Comparison of ENCODE assay signal across 8 mouse cellular contexts in genomic region chr5:122285029-122285766, GRCm38 (mm10). TPM values are rescaled to one million over a fixed set of nuclear protein-coding genes. Genes with fewer than 3 reads are reported as not detected.
A peak's percentile ranks its signal among the peaks of the same experiment; 100 is the strongest.
DNase-seq lines count a peak whose midpoint lies in the region; ATAC-seq and TF ChIP-seq lines count a peak whose summit lies in the region.

No protein-coding gene starts in this region.

- H3K9ac ChIP-seq in intestine, embryonic 15.5 days: peak overlapping the region; percentile 88
- peak overlapping the region; percentile 66 for H3K9ac ChIP-seq in liver, embryonic 14.5 days (replicated peaks)
- H3K9ac ChIP-seq in neural tube, embryonic 12.5 days: peak overlapping the region; percentile 94

- TF ChIP-seq POLR2A in testis, adult 2 months (IDR thresholded peaks at IDR 0.05; ENCODE audit: control insufficient read depth, low read depth, low read length): no peak

- peak overlapping the region; percentile 90 for H3K4me3 ChIP-seq in testis, adult 2 months (ENCODE audit: control insufficient read depth, low read depth, low read length)
- H3K4me3 ChIP-seq in intestine, embryonic 15.5 days (replicated peaks): peak overlapping the region; percentile 93
- H3K4me3 ChIP-seq in liver, embryonic 14.5 days (ENCODE audit: insufficient read depth in 1 of 2, low read depth in 2 of 2, low read length in 2 of 2): peak overlapping the region; percentile 63 to 75
- peak overlapping the region; percentile 97 for H3K4me3 ChIP-seq in neural tube, embryonic 12.5 days

- 0 out of 2 replicates have a peak, but pooled peaks have one; percentile 12 for TF ChIP-seq CTCF in testis, adult 2 months (IDR thresholded peaks at IDR 0.05; ENCODE audit: control insufficient read depth, insufficient read depth, insufficient replicate concordance, low read depth, low read length)
- peak; percentile 52 for TF ChIP-seq CTCF in liver, embryonic 14.5 days (IDR thresholded peaks at IDR 0.05; ENCODE audit: low read depth)

- TF ChIP-seq EP300 in liver, embryonic 14.5 days (IDR thresholded peaks at IDR 0.05; ENCODE audit: low read depth): no peak

- no peaks in the 10 kb centered on the region for H3K9me3 ChIP-seq in intestine, embryonic 15.5 days
- no peaks in the 10 kb centered on the region for H3K9me3 ChIP-seq in liver, embryonic 14.5 days (ENCODE audit: control insufficient read depth, low read length)
- H3K9me3 ChIP-seq in neural tube, embryonic 12.5 days: no peaks in the 10 kb centered on the region

- peak overlapping the region; percentile 91 for H3K27ac ChIP-seq in testis, adult 2 months (ENCODE audit: control insufficient read depth, insufficient read depth, low read depth, low read length)
- H3K27ac ChIP-seq in intestine, embryonic 15.5 days: peak overlapping the region; percentile 52
- H3K27ac ChIP-seq in liver, embryonic 14.5 days: no peak overlapping the region
- peak overlapping the region; percentile 74; the same call in 1 of the 2 replicates for H3K27ac ChIP-seq in neural tube, embryonic 12.5 days

- WGBS in intestine, embryonic 15.5 days: under 1% methylated on average over 34 of the region's 34 CpGs
- whole genome bisulfite sequencing in liver, embryonic 14.5 days (ENCODE audit: insufficient replicate concordance): under 1% methylated on average over 34 of the region's 34 CpGs
- WGBS in neural tube, embryonic 12.5 days: 1% methylated on average over 34 of the region's 34 CpGs

- no peaks in the 10 kb centered on the region for H3K27me3 ChIP-seq in testis, adult 2 months (ENCODE audit: control insufficient read depth, insufficient read depth, low read length)
- H3K27me3 ChIP-seq in intestine, embryonic 15.5 days (replicated peaks): no peaks in the 10 kb centered on the region
- no peaks in the 10 kb centered on the region; the same call in 1 of the 2 replicates for H3K27me3 ChIP-seq in liver, embryonic 14.5 days (ENCODE audit: control insufficient read depth, insufficient read depth, low read length)
- no peaks in the 10 kb centered on the region; the same call in 1 of the 2 replicates for H3K27me3 ChIP-seq in neural tube, embryonic 12.5 days (replicated peaks)

- H3K4me2 ChIP-seq in intestine, embryonic 15.5 days (replicated peaks): peak overlapping the region; percentile 96
- peak overlapping the region; percentile 100 for H3K4me2 ChIP-seq in liver, embryonic 14.5 days (ENCODE audit: low read depth)
- H3K4me2 ChIP-seq in neural tube, embryonic 12.5 days (replicated peaks): peak overlapping the region; percentile 78

- ATAC-seq in intestine, embryonic 15.5 days: peak; percentile 24; the same call in 1 of the 2 replicates
- ATAC-seq in liver, embryonic 14.5 days (ENCODE audit: insufficient read depth): peak; percentile 24; the same call in 1 of the 2 replicates
- no peak for ATAC-seq in neural tube, embryonic 12.5 days (ENCODE audit: low FRiP score, low read depth)

- DNase-seq in testis, postnatal 10 days (ENCODE audit: low spot score): no peak
- peak; percentile 69 to 75 for DNase-seq in cerebellum, postnatal 14 days
- DNase-seq in gastrocnemius, postnatal 10 days: peak; percentile 55
- DNase-seq in liver, embryonic 14.5 days (ENCODE audit: low read depth in 3 of 3, low spot score in 3 of 3): no peak
- DNase-seq in thymus, postnatal 4 days: peak; percentile 81

- no peaks in the 10 kb centered on the region for H3K36me3 ChIP-seq in testis, adult 2 months (ENCODE audit: control insufficient read depth, insufficient read depth, low read length)
- H3K36me3 ChIP-seq in intestine, embryonic 15.5 days: 0 out of 2 replicates have a peak, but pooled peaks cover 2% of the 10 kb centered on the region
- no peaks in the 10 kb centered on the region; the same call in 1 of the 2 replicates for H3K36me3 ChIP-seq in liver, embryonic 14.5 days (replicated peaks; ENCODE audit: control insufficient read depth, insufficient read depth, low read depth)
- peaks cover 14% of the 10 kb centered on the region for H3K36me3 ChIP-seq in neural tube, embryonic 12.5 days

- peaks cover 15% of the 10 kb centered on the region for H3K4me1 ChIP-seq in testis, adult 2 months (ENCODE audit: control insufficient read depth, insufficient read depth, low read length)
- H3K4me1 ChIP-seq in intestine, embryonic 15.5 days (replicated peaks): peaks cover 19% of the 10 kb centered on the region
- H3K4me1 ChIP-seq in liver, embryonic 14.5 days (replicated peaks; ENCODE audit: control insufficient read depth in 2 of 2, insufficient read depth in 2 of 2, low read length in 1 of 2): peaks cover 18 to 27% of the 10 kb centered on the region in 2 experiments
- peaks cover 13% of the 10 kb centered on the region for H3K4me1 ChIP-seq in neural tube, embryonic 12.5 days

RNA-seq across cellular contexts. Expression of gene Pptc7, which starts 1.0 kb away (rescaled TPM):
- polyA plus RNA-seq in testis, adult 2 months (2012; rRNA removed): 47.8 and 48.0 TPM in 2 replicates
- 10 to 100 TPM; 30.0 to 36.1 TPM for total RNA-seq in gastrocnemius, postnatal 10 days (2021)
- 10.4 and 11.0 TPM in 2 replicates for polyA plus RNA-seq in intestine, embryonic 15.5 days (2015; fragmentation: Nextera tagmentation; extraction: Ambion mirVana)
- 3.5 and 3.6 TPM in 2 replicates for polyA plus RNA-seq in liver, embryonic 14.5 days (2012; rRNA removed)
- polyA plus RNA-seq in liver, embryonic 14.5 days (2014; fragmentation: Nextera tagmentation; extraction: Ambion mirVana): 2.7 and 2.9 TPM in 2 replicates
- polyA plus RNA-seq in neural tube, embryonic 12.5 days (2016; fragmentation: Nextera tagmentation; extraction: Ambion mirVana): 10.5 and 10.7 TPM in 2 replicates

RNA-seq across cellular contexts. Expression of gene Tctn1, which starts 20.9 kb away (rescaled TPM):
- 59.8 and 63.3 TPM in 2 replicates for polyA plus RNA-seq in testis, adult 2 months (2012; rRNA removed)
- total RNA-seq in gastrocnemius, postnatal 10 days (2021): 1 to 10 TPM; 2.8 to 6.3 TPM
- polyA plus RNA-seq in intestine, embryonic 15.5 days (2015; fragmentation: Nextera tagmentation; extraction: Ambion mirVana): 3.0 and 3.2 TPM in 2 replicates
- polyA plus RNA-seq in liver, embryonic 14.5 days (2012; rRNA removed): 1.7 and 2.0 TPM in 2 replicates
- polyA plus RNA-seq in liver, embryonic 14.5 days (2014; fragmentation: Nextera tagmentation; extraction: Ambion mirVana): 0.50 and 0.58 TPM in 2 replicates
- 4.6 and 4.9 TPM in 2 replicates for polyA plus RNA-seq in neural tube, embryonic 12.5 days (2016; fragmentation: Nextera tagmentation; extraction: Ambion mirVana)

Comparison
In these comparisons a context has a peak if more than half of its experiments do, and no peak if none do; other contexts are left out.
1. DNase-seq: peak in cerebellum, postnatal 14 days (2 of 2), gastrocnemius, postnatal 10 days (single experiment) and thymus, postnatal 4 days (single experiment); none in testis, postnatal 10 days (single experiment) and liver, embryonic 14.5 days (0 of 3).
2. RNA of gene Tctn1, which starts 20.9 kb away (polyA plus RNA-seq): 59.8 to 63.3 TPM in testis, adult 2 months; 4.6 to 4.9 TPM in neural tube, embryonic 12.5 days, 3.0 to 3.2 TPM in intestine, embryonic 15.5 days and 0.50 to 2.0 TPM in liver, embryonic 14.5 days; every median in the first group is over 10 times any median in the second.
3. Peak in every context shown above with its lines, with median percentiles within 50 percentile points of each other: H3K4me3 ChIP-seq, H3K4me2 ChIP-seq and H3K9ac ChIP-seq.